Mouse (Mus musculus): ENCODE data around the gene Gm21775.
"Not testable (repeated sequence)": the region's sequence is repeated elsewhere in the genome, so short reads cannot be mapped to it uniquely, and the experiment has no call there.

The Gm21775 gene

GRCm38 (mm10) chrY:10553153-10553552 is at the start of gene Gm21775:
Gene Gm21775, plus strand, starts transcription at chrY:10553453.
- not testable (repeated sequence) for DNase-seq (ENCODE audit: low spot score)

- DNase-seq (ENCODE audit: low spot score) = not testable (repeated sequence)
These were observed 17.3 kb upstream of the Gm21775 start, which contains the start of gene Gm20737 for GRCm38 (mm10) chrY:10535942-10536341. Gene Gm20737, minus strand, starts transcription at chrY:10536042.
